Mouse (Mus musculus): ENCODE data around the gene Susd1.

- TF ChIP-seq CTCF (IDR thresholded peaks at IDR 0.05; ENCODE audit: insufficient read depth, low read depth, low read length) (no peak), POLR2A (IDR thresholded peaks at IDR 0.05; ENCODE audit: insufficient read depth, low read depth, low read length) (no peak)
These were observed 123.4 kb downstream of the Susd1 start for GRCm38 (mm10) chr4:59314939-59315552.
